Mouse (Mus musculus) G1E (cell line): ENCODE measurements around the gene Dnajc16.

Source experiments
- CTCF ChIP-seq: IDR thresholded peaks from 2 replicates; pipeline ENCODE4 v1.5.1; 2012; ENCODE audit warnings: low read depth, low read length, inconsistent platforms, mixed read lengths
- GATA1 ChIP-seq: IDR thresholded peaks from 2 replicates; pipeline ENCODE4 v1.6.1; 2012; ENCODE audit warnings: borderline replicate concordance, low read length, inconsistent platforms, mixed read lengths
- GATA2 ChIP-seq: IDR thresholded peaks from 2 replicates; pipeline ENCODE4 v1.6.1; 2012; ENCODE audit warnings: low read depth, low read length, inconsistent platforms, borderline replicate concordance
- POLR2AphosphoS5 ChIP-seq: IDR thresholded peaks from 2 replicates; pipeline ENCODE4 v1.6.1; 2012; ENCODE audit warnings: low read depth, low read length, inconsistent platforms; ENCODE audit not compliant: insufficient replicate concordance
- TAL1 ChIP-seq: conservative IDR thresholded peaks from 2 replicates; pipeline ENCODE4 v1.6.1; 2012; ENCODE audit warnings: low read depth, low read length, inconsistent platforms, mixed read lengths

GRCm38 (mm10) chr4:141819316-141819715 lies 28.6 kb upstream of the Dnajc16 start:
- TF ChIP-seq CTCF (no peak), POLR2AphosphoS5 (no peak), GATA1 (no peak), GATA2 (no peak), TAL1 (no peak)
